Mouse (Mus musculus): ENCODE measurements at regions not wholly inside any gene's neighbourhood (a gene's known extent, or its start where the extent isn't known, plus 50 kb on each side); places are given as distances from the start of the nearest gene placed in this dataset.
"Not testable (repeated sequence)": the region's sequence is repeated elsewhere in the genome, so short reads cannot be mapped to it uniquely, and the experiment has no call there.

DNA sequence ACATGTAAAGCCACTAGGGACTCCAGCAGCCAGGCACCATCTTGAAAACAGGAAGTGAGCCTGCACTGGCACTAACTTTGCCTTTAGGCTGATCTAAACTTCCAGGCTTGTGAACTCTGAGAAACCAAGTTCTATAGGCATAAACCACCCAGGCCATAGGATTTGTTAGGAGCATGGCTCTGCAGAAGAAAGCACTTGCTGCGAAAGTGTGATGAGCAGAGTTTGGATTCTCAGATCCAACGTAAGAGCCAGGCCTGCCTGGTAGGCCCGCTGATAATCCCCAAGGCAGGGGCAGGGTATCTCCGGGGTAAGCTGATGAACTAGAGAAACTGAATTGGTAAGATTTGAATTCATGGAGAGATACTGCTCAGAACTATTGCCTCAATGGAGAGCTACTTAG lies 109.7 kb downstream of the Nr2f2 start:
- WGBS = 92% methylated on average over 4 of the region's 4 CpGs
- H3K9me3 ChIP-seq (replicated peaks; ENCODE audit: control insufficient read depth, low read length) = no peaks in the 10 kb centered on the region

DNA sequence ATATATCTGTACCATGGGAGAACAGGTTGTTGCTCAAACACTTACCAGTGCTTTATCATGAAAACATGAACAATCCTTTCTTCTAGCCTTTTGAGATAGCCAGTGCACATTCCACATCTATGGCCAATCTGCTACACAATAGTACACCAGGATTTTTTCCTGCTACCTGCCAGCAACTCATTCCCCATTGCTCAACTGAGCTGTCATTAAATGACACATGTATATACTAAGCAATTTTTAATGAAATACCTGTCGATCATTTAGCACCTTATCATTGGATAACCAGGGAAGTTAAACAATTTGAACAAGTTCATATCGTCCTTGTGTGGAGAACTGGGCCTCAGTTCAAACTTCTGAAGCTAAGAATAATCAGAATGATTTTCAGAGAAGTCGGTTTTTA lies 111.5 kb downstream of the Nr2f2 start:
- WGBS = 63% methylated on average over 3 of the region's 3 CpGs
- Histone ChIP-seq H3K9ac (ENCODE audit: low read length) (no peak overlapping the region), H3K27me3 (ENCODE audit: control insufficient read depth, insufficient read depth, low read length) (no peaks in the 10 kb centered on the region), H3K4me1 (ENCODE audit: control insufficient read depth, insufficient read depth, low read length) (no peaks in the 10 kb centered on the region), H3K9me3 (replicated peaks; ENCODE audit: control insufficient read depth, low read length) (no peaks in the 10 kb centered on the region), H3K4me2 (ENCODE audit: low read depth, low read length) (no peak overlapping the region), H3K4me3 (ENCODE audit: low read length) (no peak overlapping the region), H3K27ac (ENCODE audit: low read length) (no peak overlapping the region), H3K36me3 (ENCODE audit: control insufficient read depth, insufficient read depth) (no peaks in the 10 kb centered on the region)
- no peak for ATAC-seq (replicated peaks; ENCODE audit: extremely low read depth, insufficient read depth, low FRiP score)

More for the DNA sequence above, 109.7 kb downstream of the Nr2f2 start:
- Histone ChIP-seq H3K36me3 (ENCODE audit: control insufficient read depth, insufficient read depth) (no peaks in the 10 kb centered on the region), H3K27ac (ENCODE audit: low read length) (no peak overlapping the region), H3K4me2 (ENCODE audit: low read depth, low read length) (no peak overlapping the region), H3K4me1 (ENCODE audit: control insufficient read depth, insufficient read depth, low read length) (no peaks in the 10 kb centered on the region), H3K27me3 (ENCODE audit: control insufficient read depth, insufficient read depth, low read length) (no peaks in the 10 kb centered on the region), H3K9ac (ENCODE audit: low read length) (no peak overlapping the region), H3K4me3 (ENCODE audit: low read length) (no peak overlapping the region)
- ATAC-seq (replicated peaks; ENCODE audit: extremely low read depth, insufficient read depth, low FRiP score) = no peak

DNA sequence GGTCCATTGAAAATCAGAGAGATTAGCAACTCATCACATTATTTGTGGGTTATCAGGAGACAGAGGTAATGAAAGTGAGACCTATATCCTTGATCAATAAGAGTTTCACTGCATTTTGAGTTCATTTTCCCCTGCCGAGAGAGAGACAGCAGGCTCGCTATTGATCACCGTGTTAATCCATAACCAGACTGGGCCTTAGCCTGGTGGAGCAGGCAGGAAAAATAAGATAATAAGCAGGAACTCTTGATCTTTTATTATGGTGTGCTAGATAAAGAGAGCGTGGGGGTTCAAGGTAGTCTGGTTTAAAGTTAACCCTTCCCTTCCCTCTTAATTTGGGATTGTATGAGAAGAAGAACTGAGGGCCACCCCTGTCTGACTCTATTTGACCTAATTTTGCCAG lies 113.3 kb downstream of the Nr2f2 start:
- H3K4me1 ChIP-seq (ENCODE audit: control insufficient read depth, insufficient read depth, low read length) = no peaks in the 10 kb centered on the region
- H3K36me3 ChIP-seq (ENCODE audit: control insufficient read depth, insufficient read depth) = no peaks in the 10 kb centered on the region
- H3K9ac ChIP-seq (ENCODE audit: low read length) = no peak overlapping the region
- ATAC-seq (replicated peaks; ENCODE audit: extremely low read depth, insufficient read depth, low FRiP score) = no peak
- H3K27ac ChIP-seq (ENCODE audit: low read length) = no peak overlapping the region
- no peaks in the 10 kb centered on the region for H3K27me3 ChIP-seq (ENCODE audit: control insufficient read depth, insufficient read depth, low read length)
- H3K4me2 ChIP-seq (ENCODE audit: low read depth, low read length) = no peak overlapping the region
- no peaks in the 10 kb centered on the region for H3K9me3 ChIP-seq (replicated peaks; ENCODE audit: control insufficient read depth, low read length)
- H3K4me3 ChIP-seq (ENCODE audit: low read length) = no peak overlapping the region
- 76% methylated on average over 4 of the region's 4 CpGs for WGBS

DNA sequence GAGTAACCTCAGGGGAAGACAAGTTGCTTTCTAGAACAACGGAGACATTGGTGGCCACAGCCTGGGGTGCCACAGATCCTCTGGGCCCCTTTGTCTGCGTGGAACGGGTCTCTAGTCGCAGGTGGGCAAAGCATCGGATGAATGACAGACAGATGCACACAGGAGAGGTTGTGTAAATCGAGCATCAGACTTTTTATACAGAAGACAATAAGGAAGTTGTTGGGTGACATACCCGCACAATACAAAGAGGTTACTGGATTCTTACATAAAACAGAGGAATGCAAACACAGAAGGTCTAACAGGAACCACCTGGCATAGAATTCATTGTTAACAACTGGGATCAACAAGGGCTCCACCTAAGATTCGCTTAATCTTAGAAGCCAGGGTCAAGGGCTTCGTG lies 127.5 kb downstream of the Nr2f2 start:
- 88% methylated on average over 9 of the region's 9 CpGs for WGBS
- ATAC-seq (replicated peaks; ENCODE audit: extremely low read depth, insufficient read depth, low FRiP score) = not testable (repeated sequence)

DNA sequence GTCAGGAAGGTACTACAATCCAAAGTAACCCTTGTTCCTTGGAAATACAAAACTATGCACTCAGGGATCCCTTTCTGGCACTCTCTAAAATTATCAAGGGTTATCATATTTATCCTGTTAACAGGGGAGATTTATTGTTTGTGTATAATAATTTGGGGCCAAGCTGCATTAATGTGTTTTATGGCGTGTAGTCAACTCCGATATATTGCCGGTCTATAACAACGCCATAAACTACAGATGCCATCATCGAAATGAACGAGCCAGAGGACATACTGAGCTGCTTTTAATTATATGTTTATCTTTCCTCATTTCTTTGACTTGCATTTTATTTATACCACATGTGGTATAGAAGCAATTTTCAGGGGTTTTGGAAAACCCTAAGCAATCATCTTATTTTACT lies 147.2 kb downstream of the Nr2f2 start:
- Histone ChIP-seq H3K27me3 (ENCODE audit: control insufficient read depth, insufficient read depth, low read length) (no peaks in the 10 kb centered on the region), H3K4me3 (ENCODE audit: low read length) (no peak overlapping the region), H3K36me3 (ENCODE audit: control insufficient read depth, insufficient read depth) (no peaks in the 10 kb centered on the region), H3K27ac (ENCODE audit: low read length) (no peak overlapping the region), H3K9me3 (replicated peaks; ENCODE audit: control insufficient read depth, low read length) (no peaks in the 10 kb centered on the region), H3K4me1 (ENCODE audit: control insufficient read depth, insufficient read depth, low read length) (no peaks in the 10 kb centered on the region; the same call in 1 of the 2 replicates), H3K9ac (ENCODE audit: low read length) (no peak overlapping the region), H3K4me2 (ENCODE audit: low read depth, low read length) (no peak overlapping the region)
- ATAC-seq (replicated peaks; ENCODE audit: extremely low read depth, insufficient read depth, low FRiP score) = no peak
- WGBS = 87% methylated on average over 6 of the region's 6 CpGs

More for the DNA sequence above, 127.5 kb downstream of the Nr2f2 start:
- not testable (repeated sequence) for H3K4me2 ChIP-seq (ENCODE audit: low read depth, low read length); H3K9me3 ChIP-seq (replicated peaks; ENCODE audit: control insufficient read depth, low read length); H3K27me3 ChIP-seq (ENCODE audit: control insufficient read depth, insufficient read depth, low read length); H3K27ac ChIP-seq (ENCODE audit: low read length); H3K36me3 ChIP-seq (ENCODE audit: control insufficient read depth, insufficient read depth); H3K9ac ChIP-seq (ENCODE audit: low read length); H3K4me3 ChIP-seq (ENCODE audit: low read length); H3K4me1 ChIP-seq (ENCODE audit: control insufficient read depth, insufficient read depth, low read length)

DNA sequence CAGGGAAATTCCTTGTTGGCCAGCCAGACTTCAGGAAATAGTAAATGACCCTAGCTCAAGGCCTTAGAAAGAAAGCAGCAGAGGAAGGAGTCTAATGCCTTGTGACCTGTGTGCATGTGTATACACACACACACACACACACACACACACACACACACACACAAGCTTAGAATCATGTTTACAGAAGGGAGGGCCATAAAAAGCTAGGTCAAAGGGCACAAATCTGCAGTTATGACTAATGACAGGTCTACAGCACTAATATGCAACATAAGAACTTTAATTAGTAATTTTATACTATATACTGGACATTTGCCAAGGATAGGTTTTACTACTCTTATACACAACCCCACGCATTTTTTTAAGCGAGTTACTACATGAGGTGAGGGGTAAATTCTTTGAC lies 149.4 kb downstream of the Nr2f2 start:
- WGBS = 77% methylated on average over 2 of the region's 2 CpGs
- no peak overlapping the region for H3K4me3 ChIP-seq (ENCODE audit: low read length)
- H3K9me3 ChIP-seq (replicated peaks; ENCODE audit: control insufficient read depth, low read length) = no peaks in the 10 kb centered on the region

DNA sequence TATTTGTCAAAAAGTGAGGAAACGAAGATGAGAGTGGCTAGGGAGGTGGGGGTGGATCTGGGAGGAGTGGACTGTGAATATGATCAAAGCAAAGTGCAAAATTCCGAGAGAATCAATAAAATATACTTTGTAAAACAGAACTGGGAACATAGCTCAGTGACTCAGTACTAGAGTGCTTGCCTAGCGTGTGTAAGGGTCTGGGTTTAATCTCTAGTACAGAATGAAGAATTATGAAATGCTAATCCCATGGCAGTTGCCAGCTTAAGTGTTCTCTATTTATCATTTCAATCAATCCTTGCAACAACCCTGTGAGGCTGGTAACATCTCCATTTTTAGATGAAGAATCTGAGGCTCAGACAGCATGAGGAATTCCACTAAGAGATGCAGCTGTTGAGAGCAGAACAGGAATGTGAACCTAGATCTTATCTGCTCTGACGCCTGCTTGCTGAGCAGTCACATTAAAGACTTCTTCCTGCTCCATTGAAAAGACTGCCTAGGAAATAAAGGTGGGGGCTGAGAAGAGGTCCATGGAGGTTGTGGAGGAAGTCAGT lies 152.5 kb downstream of the Nr2f2 start:
- no peak overlapping the region for H3K4me3 ChIP-seq (ENCODE audit: low read length)
- H3K36me3 ChIP-seq (ENCODE audit: control insufficient read depth, insufficient read depth) = no peaks in the 10 kb centered on the region
- no peaks in the 10 kb centered on the region; the same call in 1 of the 2 replicates for H3K4me1 ChIP-seq (ENCODE audit: control insufficient read depth, insufficient read depth, low read length)
- no peaks in the 10 kb centered on the region for H3K27me3 ChIP-seq (ENCODE audit: control insufficient read depth, insufficient read depth, low read length)
- no peak for ATAC-seq (replicated peaks; ENCODE audit: extremely low read depth, insufficient read depth, low FRiP score)
- no peak overlapping the region for H3K4me2 ChIP-seq (ENCODE audit: low read depth, low read length)
- H3K9me3 ChIP-seq (replicated peaks; ENCODE audit: control insufficient read depth, low read length) = no peaks in the 10 kb centered on the region
- 38% methylated on average over 4 of the region's 4 CpGs for WGBS
- H3K27ac ChIP-seq (ENCODE audit: low read length) = no peak overlapping the region
- no peak overlapping the region for H3K9ac ChIP-seq (ENCODE audit: low read length)

More for the DNA sequence above, 149.4 kb downstream of the Nr2f2 start:
- H3K36me3 ChIP-seq (ENCODE audit: control insufficient read depth, insufficient read depth) = no peaks in the 10 kb centered on the region
- ATAC-seq (replicated peaks; ENCODE audit: extremely low read depth, insufficient read depth, low FRiP score) = no peak
- no peak overlapping the region for H3K27ac ChIP-seq (ENCODE audit: low read length)
- H3K9ac ChIP-seq (ENCODE audit: low read length) = no peak overlapping the region
- H3K4me1 ChIP-seq (ENCODE audit: control insufficient read depth, insufficient read depth, low read length) = no peaks in the 10 kb centered on the region; the same call in 1 of the 2 replicates
- H3K4me2 ChIP-seq (ENCODE audit: low read depth, low read length) = no peak overlapping the region
- H3K27me3 ChIP-seq (ENCODE audit: control insufficient read depth, insufficient read depth, low read length) = no peaks in the 10 kb centered on the region

DNA sequence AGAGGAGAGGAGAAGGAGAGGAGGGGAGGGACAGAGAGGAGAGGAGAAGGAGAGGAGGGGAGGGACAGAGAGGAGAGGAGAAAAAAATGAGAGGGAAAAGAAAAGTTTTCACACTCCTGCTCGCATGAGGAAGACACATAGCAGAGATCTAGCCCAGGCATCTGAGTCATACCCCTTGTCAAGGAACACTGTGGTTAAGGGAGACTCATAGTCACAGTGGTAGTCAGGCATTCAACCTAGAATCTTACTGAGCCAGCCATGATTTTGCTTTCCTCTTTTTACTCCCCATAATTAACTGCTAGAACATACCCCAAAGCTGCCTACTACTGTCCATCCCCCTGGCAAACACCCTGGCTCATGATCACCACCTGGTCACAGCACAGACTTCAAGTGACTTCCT lies 160.6 kb downstream of the Nr2f2 start:
- WGBS = 53% methylated on average over 1 of the region's 1 CpGs
- H3K4me1 ChIP-seq (ENCODE audit: control insufficient read depth, insufficient read depth, low read length) = no peaks in the 10 kb centered on the region
- H3K9ac ChIP-seq (ENCODE audit: low read length) = no peak overlapping the region
- H3K9me3 ChIP-seq (replicated peaks; ENCODE audit: control insufficient read depth, low read length) = no peaks in the 10 kb centered on the region
- no peaks in the 10 kb centered on the region for H3K27me3 ChIP-seq (ENCODE audit: control insufficient read depth, insufficient read depth, low read length)
- H3K27ac ChIP-seq (ENCODE audit: low read length) = no peak overlapping the region
- ATAC-seq (replicated peaks; ENCODE audit: extremely low read depth, insufficient read depth, low FRiP score) = no peak
- no peak overlapping the region for H3K4me3 ChIP-seq (ENCODE audit: low read length)
- H3K36me3 ChIP-seq (ENCODE audit: control insufficient read depth, insufficient read depth) = no peaks in the 10 kb centered on the region
- H3K4me2 ChIP-seq (ENCODE audit: low read depth, low read length) = no peak overlapping the region

DNA sequence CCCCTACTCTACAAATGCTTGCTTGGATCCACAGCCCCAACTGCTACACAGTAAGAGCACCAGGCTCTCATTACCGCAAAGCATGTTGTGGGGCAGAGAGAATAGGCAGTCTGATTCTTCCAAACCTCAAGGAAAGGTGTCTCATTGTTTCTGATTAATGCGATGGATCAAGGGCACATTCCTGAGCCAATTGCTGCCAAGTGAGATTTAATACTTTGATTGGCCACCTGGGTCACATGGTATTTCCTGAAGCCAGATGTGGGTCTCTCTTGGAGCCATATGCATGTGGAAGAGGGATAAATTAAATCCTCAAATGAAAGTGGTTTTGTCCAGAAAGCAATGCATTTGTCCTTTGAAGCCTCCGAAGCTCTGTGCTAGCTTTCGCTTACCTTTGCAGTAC lies 166.3 kb downstream of the Nr2f2 start:
- no peak overlapping the region for H3K4me3 ChIP-seq (ENCODE audit: low read length)
- 94% methylated on average over 4 of the region's 4 CpGs for WGBS
- ATAC-seq (replicated peaks; ENCODE audit: extremely low read depth, insufficient read depth, low FRiP score) = no peak
- H3K4me2 ChIP-seq (ENCODE audit: low read depth, low read length) = no peak overlapping the region
- no peaks in the 10 kb centered on the region for H3K9me3 ChIP-seq (replicated peaks; ENCODE audit: control insufficient read depth, low read length)
- H3K27me3 ChIP-seq (ENCODE audit: control insufficient read depth, insufficient read depth, low read length) = no peaks in the 10 kb centered on the region
- no peak overlapping the region for H3K27ac ChIP-seq (ENCODE audit: low read length)
- H3K9ac ChIP-seq (ENCODE audit: low read length) = no peak overlapping the region
- no peaks in the 10 kb centered on the region for H3K36me3 ChIP-seq (ENCODE audit: control insufficient read depth, insufficient read depth)
- H3K4me1 ChIP-seq (ENCODE audit: control insufficient read depth, insufficient read depth, low read length) = no peaks in the 10 kb centered on the region

All from heart, embryonic 16.5 days (tissue).